Mouse (Mus musculus) left cerebral cortex, adult 9 months (tissue): ENCODE data around the gene Tmem237.

Experiments used
- DNase-seq, 2 experiments: peaks; one replicate each; pipeline ENCODE4 v3.0.0; 2022; ENCODE audit warnings: low spot score in 2 of 2

Tmem237 gene

DNA sequence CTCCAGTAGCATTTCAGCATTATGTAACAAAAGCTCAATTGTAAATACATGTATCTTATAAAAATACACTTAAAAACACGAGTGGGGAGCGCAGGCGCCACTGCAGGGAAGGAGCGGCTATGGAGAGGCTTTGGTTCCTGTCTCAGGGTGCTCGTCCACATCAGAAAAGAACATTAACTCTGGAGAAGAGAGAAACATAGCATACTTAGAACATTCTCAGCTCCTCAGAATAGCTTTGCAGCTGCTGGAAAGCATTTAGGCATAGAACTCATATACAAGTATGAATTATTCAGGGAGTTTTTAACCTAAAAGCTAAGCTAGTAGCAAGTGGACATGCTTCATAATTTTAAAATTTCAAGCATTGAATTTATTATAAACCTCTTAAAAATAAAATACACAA lies 19.2 kb downstream of the Tmem237 start:
- no peak for DNase-seq

DNA sequence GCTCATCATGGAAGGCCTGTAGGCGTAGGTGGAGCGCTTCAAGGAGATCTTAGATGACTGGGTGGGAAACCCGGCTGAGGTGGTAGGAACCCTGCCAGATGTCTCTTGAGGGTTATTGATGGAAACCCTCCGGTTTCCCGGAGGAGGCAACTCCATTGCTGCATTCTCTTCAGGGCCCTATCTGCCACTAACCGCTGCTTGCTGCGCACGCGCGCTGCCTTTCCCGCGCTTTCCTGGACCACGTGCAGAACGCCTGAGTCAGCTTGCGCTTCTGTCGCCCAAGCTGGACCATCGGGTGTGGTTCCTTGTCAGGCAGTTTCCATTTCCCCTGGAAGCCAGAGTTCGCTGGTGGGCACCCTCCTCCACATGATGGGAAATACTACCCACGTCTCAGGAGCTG lies 25.5 kb downstream of the Tmem237 start, which contains the start of gene C2cd6:
TSS of gene C2cd6 (minus strand) at position 196 of the 400 bp plus-strand sequence.
- DNase-seq, result no peak

- DNase-seq, result no peak
Observed at GRCm38 (mm10) chr1:59070867-59071266, 49.3 kb downstream of the Tmem237 start.

GRCm38 (mm10) chr1:59067976-59068375 lies 52.2 kb downstream of the Tmem237 start:
- DNase-seq, result peak in 1 of 2 experiments; percentile 12

GRCm38 (mm10) chr1:59063697-59064096 lies 56.5 kb downstream of the Tmem237 start:
- DNase-seq, result no peak

DNA sequence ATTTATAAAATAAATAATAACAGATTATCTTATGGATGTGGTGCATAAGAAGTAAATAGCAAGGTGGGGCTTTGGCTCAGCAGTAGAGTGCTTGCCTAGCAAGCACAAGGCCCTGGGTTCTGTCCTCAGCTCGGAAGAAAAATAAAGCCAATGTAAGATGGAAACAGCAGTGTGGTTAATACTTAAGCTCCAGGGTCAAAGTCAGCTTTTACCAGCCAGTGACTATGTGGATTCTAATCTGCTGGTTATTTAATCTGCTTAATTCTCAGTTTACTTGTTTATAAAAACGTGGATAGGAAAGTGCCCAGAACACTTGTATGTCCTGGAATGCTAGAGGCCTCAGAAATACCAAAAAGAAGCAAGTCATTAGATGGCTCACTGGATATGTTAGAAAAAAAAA lies 63.3 kb downstream of the Tmem237 start:
- no peak for DNase-seq

DNA sequence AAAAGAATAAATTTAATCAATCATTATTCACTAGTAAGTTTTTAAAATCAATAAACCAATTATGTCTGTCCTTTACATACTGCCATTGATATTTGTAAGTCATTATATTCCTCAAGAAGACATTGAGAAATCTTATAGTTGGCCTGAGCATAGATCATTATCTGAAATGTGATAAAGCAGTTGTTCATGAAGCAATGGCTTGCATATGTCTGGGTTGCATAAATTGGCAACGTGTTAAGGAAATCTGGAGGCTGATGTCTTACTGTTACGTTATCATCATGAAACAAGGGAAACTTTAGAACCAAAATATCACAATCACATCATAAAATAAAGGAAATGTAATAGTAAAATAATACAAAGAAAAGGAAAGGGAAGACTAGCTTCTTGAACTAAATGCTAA lies 68.9 kb downstream of the Tmem237 start:
- DNase-seq, result no peak
